Mouse (Mus musculus): ENCODE measurements around the gene Map3k7. TPM values are rescaled to one million over a fixed set of nuclear protein-coding genes. Genes with fewer than 3 reads are reported as not detected.

The Map3k7 gene
- total and polyA plus RNA-seq, 3 experiments, result 31.2 to 54.2 TPM; not detected in 1

DNA sequence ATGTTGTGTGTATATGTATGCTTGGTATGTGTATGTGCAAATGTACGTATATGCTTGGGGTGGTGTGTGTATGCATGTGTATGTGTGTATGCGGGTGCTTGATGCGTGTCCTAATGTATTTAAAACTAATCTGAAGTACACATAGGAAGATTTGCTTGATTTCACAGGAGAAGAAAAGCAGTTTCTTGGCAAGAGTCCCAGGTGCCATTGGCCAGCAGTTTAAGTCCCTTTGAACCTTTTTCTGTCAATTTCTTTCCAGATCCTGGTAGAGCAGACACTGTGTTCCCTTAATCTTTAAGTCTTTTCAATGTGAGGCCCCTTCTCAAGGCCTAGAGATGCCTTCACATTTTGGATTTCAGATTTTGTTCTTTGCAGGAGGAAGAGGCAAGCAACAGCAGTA, 99.4 kb downstream of the Map3k7 start:
- Histone ChIP-seq H3K4me1 (ENCODE audit: control insufficient read depth in 1 of 2, insufficient read depth in 2 of 2, low read length in 2 of 2) (no peaks in the 10 kb centered on the region), H3K4me3 (ENCODE audit: control insufficient read depth in 1 of 2, insufficient read depth in 1 of 2, low read depth in 2 of 2, low read length in 2 of 2) (no peak overlapping the region), H3K79me2 (ENCODE audit: control insufficient read depth, insufficient read depth, low read length, poor library complexity) (no peaks in the 10 kb centered on the region), H3K27ac (ENCODE audit: control insufficient read depth, low read depth, low read length) (no peak overlapping the region), H3K9me3 (replicated peaks; ENCODE audit: insufficient read depth, low read length) (no peaks in the 10 kb centered on the region), H3K36me3 (ENCODE audit: control insufficient read depth in 1 of 2, insufficient read depth in 2 of 2, low read length in 2 of 2) (no peaks in the 10 kb centered on the region), H3K27me3 (ENCODE audit: control insufficient read depth in 1 of 2, insufficient read depth in 2 of 2, low read length in 2 of 2) (peaks cover 6 to 10% of the 10 kb centered on the region in 2 experiments), H3K9ac (ENCODE audit: control insufficient read depth, low read depth, low read length, poor library complexity, severe bottlenecking) (no peak overlapping the region)
- DNase-seq (ENCODE audit: low read depth, low spot score), result no peak
- TF ChIP-seq ZC3H11A (IDR thresholded peaks at IDR 0.05; ENCODE audit: low read depth, low read length) (no peak), TCF12 (IDR thresholded peaks at IDR 0.05; ENCODE audit: low read depth, low read length) (no peak), ETS1 (IDR thresholded peaks at IDR 0.05; ENCODE audit: low read depth, low read length) (no peak), MEF2A (IDR thresholded peaks at IDR 0.05; ENCODE audit: extremely low read depth, insufficient replicate concordance, low read depth, low read length, poor library complexity, severe bottlenecking) (no peak), CTCF (IDR thresholded peaks at IDR 0.05 in 2 of 3, conservative IDR thresholded peaks at IDR 0.05 in 1 of 3; ENCODE audit: control insufficient read depth in 1 of 3, insufficient read depth in 1 of 3, low read depth in 2 of 3, low read length in 3 of 3, poor library complexity in 1 of 3, severe bottlenecking in 1 of 3) (no peak), MYB (IDR thresholded peaks at IDR 0.05; ENCODE audit: low read depth, low read length) (no peak), SIN3A (IDR thresholded peaks at IDR 0.05; ENCODE audit: low read length) (no peak), TBP (IDR thresholded peaks at IDR 0.05; ENCODE audit: low read depth, low read length) (no peak), MAFK (IDR thresholded peaks at IDR 0.05; ENCODE audit: borderline replicate concordance, low read depth, low read length) (no peak), USF2 (IDR thresholded peaks at IDR 0.05; ENCODE audit: borderline replicate concordance in 1 of 2, insufficient read depth in 1 of 2, low read depth in 1 of 2, low read length in 2 of 2) (no peak), RCOR1 (IDR thresholded peaks at IDR 0.05; ENCODE audit: low read depth, low read length) (no peak), KAT2A (conservative IDR thresholded peaks at IDR 0.05; ENCODE audit: low read depth, low read length) (no peak), MAX (IDR thresholded peaks at IDR 0.05; ENCODE audit: low read length) (no peak)
